9 mouse cellular contexts compared by ENCODE assay signal in the genomic region with DNA sequence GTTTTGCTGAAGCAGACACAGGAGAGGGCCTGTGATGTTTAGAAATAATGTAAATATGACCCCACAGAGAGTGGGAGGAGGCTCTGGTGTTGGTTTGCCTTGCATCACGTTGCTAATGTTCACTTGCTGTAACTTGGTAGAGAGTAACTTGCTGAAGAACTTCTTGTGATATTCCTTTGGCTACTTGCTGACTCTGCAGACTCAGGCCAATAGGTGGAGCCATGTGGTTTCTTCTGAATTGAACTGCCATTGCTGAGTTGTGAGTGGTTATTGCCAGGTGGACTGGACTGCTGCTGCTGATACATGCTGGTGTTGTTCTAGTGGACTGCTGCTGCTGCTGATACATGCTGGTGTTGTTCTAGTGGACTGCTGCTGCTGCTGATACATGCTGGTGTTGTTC. TPM values are rescaled to one million over a fixed set of nuclear protein-coding genes. Genes with fewer than 3 reads are reported as not detected.
A peak's percentile ranks its signal among the peaks of the same experiment; 100 is the strongest.
DNase-seq lines count a peak whose midpoint lies in the region; ATAC-seq and TF ChIP-seq lines count a peak whose summit lies in the region.
"Had no signal": no experiment of that assay in that cellular context is flagged by ENCODE, and none has a peak within 500 bp of the region (broad histone marks: within the 10 kb centered on the region; RNA-seq: fewer than 3 reads in every experiment).

No protein-coding gene starts in this region.

- H3K4me3 ChIP-seq in hindbrain, postnatal 0 days (ENCODE audit: low read length) = no peak overlapping the region
- no peak overlapping the region for H3K4me3 ChIP-seq in hindbrain, embryonic 13.5 days
- H3K4me3 ChIP-seq in spleen, adult 2 months (ENCODE audit: extremely low read depth, insufficient read depth, insufficient read length) = no peak overlapping the region
- H3K4me3 ChIP-seq: heart, embryonic 13.5 days; limb, embryonic 15.5 days had no signal

- peak; percentile 25 for DNase-seq in hindbrain, postnatal 0 days (ENCODE audit: low spot score)
- DNase-seq in urinary bladder, postnatal 14 days (ENCODE audit: low spot score) = peak; percentile 51
- no peak for DNase-seq in urinary bladder, postnatal 25 days (ENCODE audit: low spot score)
- peak; percentile 27 to 50 for DNase-seq in heart, postnatal 36 days
- DNase-seq in spleen, adult 2 months (ENCODE audit: low read depth in 1 of 2, low spot score in 2 of 2) = peak in 1 of 2 experiments; percentile 58
- no peak for DNase-seq in neural tube, embryonic 10.5 days (ENCODE audit: extremely low spot score, low spot score)

- no peak for ATAC-seq in hindbrain, postnatal 0 days
- no peak for ATAC-seq in hindbrain, embryonic 13.5 days (ENCODE audit: low FRiP score)

- H3K36me3 ChIP-seq in hindbrain, postnatal 0 days (ENCODE audit: insufficient read depth, low read length) = no peaks in the 10 kb centered on the region
- H3K36me3 ChIP-seq in hindbrain, embryonic 13.5 days = no peaks in the 10 kb centered on the region
- H3K36me3 ChIP-seq in spleen, adult 2 months (ENCODE audit: control insufficient read depth, insufficient read depth, low read length) = no peaks in the 10 kb centered on the region
- H3K36me3 ChIP-seq: heart, embryonic 13.5 days; limb, embryonic 15.5 days had no signal

- WGBS in hindbrain, postnatal 0 days = 31% methylated on average over 1 of the region's 1 CpGs
- WGBS in hindbrain, embryonic 13.5 days = 9% methylated on average over 1 of the region's 1 CpGs
- WGBS in spleen, adult 2 months = 29% methylated on average over 1 of the region's 1 CpGs

- H3K9ac ChIP-seq in hindbrain, postnatal 0 days (replicated peaks; ENCODE audit: low read length) = no peak overlapping the region
- H3K9ac ChIP-seq in hindbrain, embryonic 13.5 days = no peak overlapping the region
- H3K9ac ChIP-seq: heart, embryonic 13.5 days; limb, embryonic 15.5 days had no signal

- H3K27ac ChIP-seq in hindbrain, postnatal 0 days = no peak overlapping the region
- no peak overlapping the region for H3K27ac ChIP-seq in hindbrain, embryonic 13.5 days
- no peak overlapping the region for H3K27ac ChIP-seq in spleen, adult 2 months (ENCODE audit: insufficient read depth, low read length)
- H3K27ac ChIP-seq: heart, embryonic 13.5 days; limb, embryonic 15.5 days had no signal

- TF ChIP-seq POLR2A in spleen, adult 2 months (IDR thresholded peaks at IDR 0.05; ENCODE audit: low read depth, low read length) = no peak

- no peaks in the 10 kb centered on the region for H3K9me3 ChIP-seq in hindbrain, postnatal 0 days (ENCODE audit: low read length)
- H3K9me3 ChIP-seq in hindbrain, embryonic 13.5 days = no peaks in the 10 kb centered on the region
- H3K9me3 ChIP-seq: heart, embryonic 13.5 days; limb, embryonic 15.5 days had no signal

- TF ChIP-seq CTCF in hindbrain, postnatal 0 days (IDR thresholded peaks at IDR 0.05; ENCODE audit: low read depth) = peak; percentile 46
- peak; percentile 15; the same call in 1 of the 2 replicates for TF ChIP-seq CTCF in spleen, adult 2 months (IDR thresholded peaks at IDR 0.05; ENCODE audit: extremely low read depth, insufficient read depth, insufficient read length, insufficient replicate concordance)

- H3K4me1 ChIP-seq in hindbrain, postnatal 0 days (ENCODE audit: insufficient read depth, low read length) = no peaks in the 10 kb centered on the region
- H3K4me1 ChIP-seq in hindbrain, embryonic 13.5 days (replicated peaks) = no peaks in the 10 kb centered on the region
- no peaks in the 10 kb centered on the region for H3K4me1 ChIP-seq in spleen, adult 2 months (ENCODE audit: control insufficient read depth, insufficient read depth, insufficient read length)
- H3K4me1 ChIP-seq: heart, embryonic 13.5 days; limb, embryonic 15.5 days had no signal

- intact Hi-C loops in heart, postnatal 36 days (cut with DNase I) = loop anchor here (1.0 to 2.0 kb wide), 2 partner anchors 55 to 113 kb away; no protein-coding TSS in a partner anchor

- H3K27me3 ChIP-seq in hindbrain, postnatal 0 days (ENCODE audit: insufficient read depth, low read length) = no peaks in the 10 kb centered on the region
- no peaks in the 10 kb centered on the region for H3K27me3 ChIP-seq in hindbrain, embryonic 13.5 days
- no peaks in the 10 kb centered on the region for H3K27me3 ChIP-seq in spleen, adult 2 months (ENCODE audit: control insufficient read depth, insufficient read depth, low read length)
- H3K27me3 ChIP-seq: heart, embryonic 13.5 days; limb, embryonic 15.5 days had no signal

- no peak overlapping the region for H3K4me2 ChIP-seq in hindbrain, postnatal 0 days (ENCODE audit: low read depth, low read length)
- no peak overlapping the region for H3K4me2 ChIP-seq in hindbrain, embryonic 13.5 days
- H3K4me2 ChIP-seq: heart, embryonic 13.5 days; limb, embryonic 15.5 days had no signal

RNA-seq across cellular contexts. Expression of gene Ceacam1, which starts 8.8 kb away (rescaled TPM):
- 0.32 and 1.2 TPM in 2 replicates for total RNA-seq in hindbrain, postnatal 0 days (2014; rRNA removed)
- polyA plus RNA-seq in hindbrain, postnatal 0 days (2015; fragmentation: Nextera tagmentation; extraction: Ambion mirVana) = 0.93 and 1.2 TPM in 2 replicates
- polyA plus RNA-seq in hindbrain, embryonic 13.5 days (2015; fragmentation: Nextera tagmentation; extraction: Ambion mirVana) = 0.88 and 0.96 TPM in 2 replicates
- 10 to 100 TPM; 12.0 to 15.8 TPM for total RNA-seq in heart, postnatal 36 days (2021)
- 16.0 and 16.3 TPM in 2 replicates for polyA plus RNA-seq in spleen, adult 2 months (2012; rRNA removed)

RNA-seq across cellular contexts. Expression of gene Ceacam2, which starts 53.5 kb away (rescaled TPM):
- not detected in 2 replicates for total RNA-seq in hindbrain, postnatal 0 days (2014; rRNA removed)
- polyA plus RNA-seq in hindbrain, postnatal 0 days (2015; fragmentation: Nextera tagmentation; extraction: Ambion mirVana) = not detected in 2 replicates
- 0.12 and 0.16 TPM in 2 replicates for polyA plus RNA-seq in hindbrain, embryonic 13.5 days (2015; fragmentation: Nextera tagmentation; extraction: Ambion mirVana)
- total RNA-seq in heart, postnatal 36 days (2021) = 1 to 10 TPM; 1.4 to 2.1 TPM
- polyA plus RNA-seq in spleen, adult 2 months (2012; rRNA removed) = 0.45 and 0.67 TPM in 2 replicates
- polyA plus RNA-seq: limb, embryonic 15.5 days had no signal

Comparison
In these comparisons a context has a peak if more than half of its experiments do, and no peak if none do; other contexts are left out.
1. DNase-seq: peak in hindbrain, postnatal 0 days (single experiment), urinary bladder, postnatal 14 days (single experiment) and heart, postnatal 36 days (2 of 2); none in urinary bladder, postnatal 25 days (single experiment) and neural tube, embryonic 10.5 days (single experiment).